9 mouse cellular contexts compared by ENCODE assay signal in the genomic region with DNA sequence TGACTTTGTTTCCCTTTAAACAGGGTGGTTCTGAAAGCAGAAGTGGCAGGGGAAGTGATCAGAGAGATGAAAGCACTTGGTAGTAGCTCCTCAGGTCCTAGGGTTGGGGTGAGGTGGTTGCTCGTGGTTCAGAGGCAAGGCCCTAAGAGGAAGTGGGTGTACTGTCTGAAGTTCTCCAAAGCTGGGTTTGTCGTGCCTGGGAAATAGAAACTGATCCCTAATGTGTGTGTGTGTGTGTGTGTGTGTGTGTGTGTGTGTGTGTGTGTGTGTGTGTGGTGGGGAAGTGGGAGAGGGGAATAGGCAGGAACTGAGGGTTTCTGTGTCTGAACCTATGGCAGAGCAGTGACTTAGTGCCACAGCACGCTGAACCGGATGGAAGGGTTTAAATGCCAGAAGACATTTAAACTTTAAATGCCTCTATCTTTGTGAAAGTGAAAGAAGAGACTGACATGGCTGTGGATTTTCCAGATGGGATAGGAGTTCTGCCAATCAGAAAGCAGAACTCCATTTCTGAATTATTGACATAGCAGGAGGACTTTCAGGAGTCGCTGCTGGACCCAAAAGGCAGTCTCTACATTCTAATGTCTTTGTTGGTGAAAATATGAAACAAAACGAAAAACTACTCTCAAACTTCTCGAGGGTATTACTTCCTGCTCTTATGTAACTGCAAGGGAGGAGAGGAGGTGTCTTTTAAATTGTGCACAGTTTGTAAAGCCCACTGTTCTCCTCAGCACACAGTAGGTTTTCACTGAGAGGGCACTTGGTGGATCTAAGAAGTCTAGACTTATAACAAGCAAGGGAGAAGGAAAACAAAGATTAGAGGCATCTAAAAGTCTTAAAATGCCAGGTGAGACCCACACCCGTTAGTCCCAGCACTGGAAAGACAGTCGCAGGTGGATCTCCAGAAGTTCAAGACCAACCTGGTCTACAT. TPM values are rescaled to one million over a fixed set of nuclear protein-coding genes. Genes with fewer than 3 reads are reported as not detected.
DNase-seq lines count a peak whose midpoint lies in the region; ATAC-seq lines count a peak whose summit lies in the region.
"Had no signal": no experiment of that assay in that cellular context is flagged by ENCODE, and none has a peak within 500 bp of the region (broad histone marks: within the 10 kb centered on the region; RNA-seq: fewer than 3 reads in every experiment).

No protein-coding gene starts in this region.

- H3K4me1 ChIP-seq in neural tube, embryonic 15.5 days, result peaks cover 12% of the 10 kb centered on the region

- no peak for DNase-seq in neural tube, embryonic 10.5 days (ENCODE audit: extremely low spot score, low spot score)
- DNase-seq in kidney, adult 9 months, result peak; percentile 23
- peak; percentile 70 to 72 for DNase-seq in thymus, postnatal 36 days
- no peak for DNase-seq in adrenal gland, postnatal 10 days
- DNase-seq in right cerebral cortex, postnatal 25 days, result no peak
- DNase-seq in Muller cell, postnatal 12 days (ENCODE audit: inconsistent ontology term), result no peak

- no peak for ATAC-seq in neural tube, embryonic 15.5 days (ENCODE audit: low FRiP score)
- ATAC-seq in megakaryocyte, adult 5-6 weeks (ENCODE audit: poor library complexity, severe bottlenecking), result peak; percentile 94

- no peak overlapping the region for H3K9ac ChIP-seq in neural tube, embryonic 15.5 days (replicated peaks)
- H3K9ac ChIP-seq: limb, embryonic 13.5 days had no signal

- H3K9me3 ChIP-seq in neural tube, embryonic 15.5 days (replicated peaks), result no peaks in the 10 kb centered on the region
- H3K9me3 ChIP-seq: limb, embryonic 13.5 days had no signal

- no peak overlapping the region for H3K27ac ChIP-seq in neural tube, embryonic 15.5 days (replicated peaks)
- H3K27ac ChIP-seq: limb, embryonic 13.5 days had no signal

- 71% methylated on average over 9 of the region's 9 CpGs for WGBS in neural tube, embryonic 15.5 days

- no peaks in the 10 kb centered on the region for H3K36me3 ChIP-seq in neural tube, embryonic 15.5 days
- H3K36me3 ChIP-seq: limb, embryonic 13.5 days had no signal

- H3K4me2 ChIP-seq in neural tube, embryonic 15.5 days, result peak overlapping the region; percentile 30; the same call in 1 of the 2 replicates

- peaks cover 49% of the 10 kb centered on the region for H3K27me3 ChIP-seq in neural tube, embryonic 15.5 days (replicated peaks)

- no peak overlapping the region for H3K4me3 ChIP-seq in neural tube, embryonic 15.5 days (replicated peaks)

RNA-seq across cellular contexts. Expression of a gene that starts 1.7 kb away (rescaled TPM):
- polyA plus RNA-seq in neural tube, embryonic 15.5 days (2015; fragmentation: Nextera tagmentation; extraction: Ambion mirVana), result 1.9 and 2.1 TPM in 2 replicates
- total RNA-seq in megakaryocyte, adult 5-6 weeks (2015), result 60.7 and 62.4 TPM in 2 replicates
- total RNA-seq in megakaryocyte, adult 5-6 weeks (2017), result 112 and 116 TPM in 2 replicates
- 10 to 100 TPM; 46.0 to 46.6 TPM for total RNA-seq in adrenal gland, postnatal 10 days (2021)

RNA-seq across cellular contexts. Expression of a gene that starts 38.8 kb away (rescaled TPM):
- polyA plus RNA-seq in neural tube, embryonic 15.5 days (2015; fragmentation: Nextera tagmentation; extraction: Ambion mirVana), result 1.7 and 5.6 TPM in 2 replicates
- 39.4 and 40.0 TPM in 2 replicates for total RNA-seq in megakaryocyte, adult 5-6 weeks (2015)
- 39.5 and 40.9 TPM in 2 replicates for total RNA-seq in megakaryocyte, adult 5-6 weeks (2017)
- 10 to 100 TPM in 1 of 2 experiments, 1 to 10 TPM in 1; 8.0 to 12.0 TPM for total RNA-seq in adrenal gland, postnatal 10 days (2021)

RNA-seq across cellular contexts. Expression of a gene that starts 42.5 kb away (rescaled TPM):
- 2.1 and 2.6 TPM in 2 replicates for polyA plus RNA-seq in neural tube, embryonic 15.5 days (2015; fragmentation: Nextera tagmentation; extraction: Ambion mirVana)
- not detected in 2 replicates for total RNA-seq in megakaryocyte, adult 5-6 weeks (2015)
- not detected in 2 replicates for total RNA-seq in megakaryocyte, adult 5-6 weeks (2017)
- 10 to 100 TPM; 18.7 to 30.4 TPM for total RNA-seq in adrenal gland, postnatal 10 days (2021)

RNA-seq across cellular contexts. Expression of a gene that starts 44.7 kb away (rescaled TPM):
- polyA plus RNA-seq in neural tube, embryonic 15.5 days (2015; fragmentation: Nextera tagmentation; extraction: Ambion mirVana), result 35.9 and 37.5 TPM in 2 replicates
- 4.7 TPM in 2 replicates for total RNA-seq in megakaryocyte, adult 5-6 weeks (2015)
- total RNA-seq in megakaryocyte, adult 5-6 weeks (2017), result 2.6 and 3.1 TPM in 2 replicates
- 10 to 100 TPM; 18.6 to 22.0 TPM for total RNA-seq in adrenal gland, postnatal 10 days (2021)

Comparison
In these comparisons a context has a peak if more than half of its experiments do, and no peak if none do; other contexts are left out.
1. DNase-seq: peak in kidney, adult 9 months (single experiment) and thymus, postnatal 36 days (2 of 2); none in neural tube, embryonic 10.5 days (single experiment), adrenal gland, postnatal 10 days (single experiment), right cerebral cortex, postnatal 25 days (single experiment) and Muller cell, postnatal 12 days (single experiment).
2. RNA of a gene that starts 42.5 kb away (total RNA-seq): 18.7 to 30.4 TPM in adrenal gland, postnatal 10 days; not detected in megakaryocyte, adult 5-6 weeks; every median in the first group is over 10 times any median in the second.